Mouse (Mus musculus) cerebellum, adult 11 months (tissue): ENCODE measurements at regions not wholly inside any gene's neighbourhood (a gene's known extent, or its start where the extent isn't known, plus 50 kb on each side); places are given as distances from the start of the nearest gene placed in this dataset.

Experiments
- DNase-seq: peaks from one replicate; pipeline ENCODE4 v3.0.0; 2022

- DNase-seq = no peak
These were observed 410.6 kb downstream of the Cdh26 start for GRCm38 (mm10) chr2:178840975-178841374.

- no peak for DNase-seq
These were observed 412.3 kb downstream of the Cdh26 start for GRCm38 (mm10) chr2:178842595-178842994.

- no peak for DNase-seq
These were observed 413.1 kb downstream of the Cdh26 start for GRCm38 (mm10) chr2:178843458-178843857.

GRCm38 (mm10) chr2:178844561-178844960, 414.2 kb downstream of the Cdh26 start:
- DNase-seq = no peak

- no peak for DNase-seq
These were observed 420.0 kb downstream of the Cdh26 start for GRCm38 (mm10) chr2:178850320-178850719.

GRCm38 (mm10) chr2:178850769-178851168, 420.4 kb downstream of the Cdh26 start:
- DNase-seq = no peak

GRCm38 (mm10) chr2:178854012-178854411, 423.7 kb downstream of the Cdh26 start:
- no peak for DNase-seq

GRCm38 (mm10) chr2:178854760-178855159, 424.4 kb downstream of the Cdh26 start:
- no peak for DNase-seq

GRCm38 (mm10) chr2:178862620-178863019, 432.3 kb downstream of the Cdh26 start:
- no peak for DNase-seq

- no peak for DNase-seq
These were observed 436.8 kb downstream of the Cdh26 start for GRCm38 (mm10) chr2:178867086-178867485.

- DNase-seq = no peak
These were observed 438.8 kb downstream of the Cdh26 start for GRCm38 (mm10) chr2:178869160-178869559.

- DNase-seq = no peak
These were observed 448.1 kb downstream of the Cdh26 start for GRCm38 (mm10) chr2:178878436-178878835.

- peak; percentile 3 for DNase-seq
These were observed 455.4 kb downstream of the Cdh26 start for GRCm38 (mm10) chr2:178885686-178886085.

- DNase-seq = no peak
These were observed 458.4 kb downstream of the Cdh26 start for GRCm38 (mm10) chr2:178888704-178889103.

- DNase-seq = no peak
These were observed 472.1 kb downstream of the Cdh26 start for GRCm38 (mm10) chr2:178902397-178902796.

GRCm38 (mm10) chr2:178909325-178909724, 479.0 kb downstream of the Cdh26 start:
- no peak for DNase-seq

GRCm38 (mm10) chr2:178911646-178912045, 481.3 kb downstream of the Cdh26 start:
- no peak for DNase-seq

- DNase-seq = no peak
These were observed 486.1 kb downstream of the Cdh26 start for GRCm38 (mm10) chr2:178916316-178917033.

GRCm38 (mm10) chr2:178924456-178925115, 494.3 kb downstream of the Cdh26 start:
- DNase-seq = no peak

GRCm38 (mm10) chr2:178927038-178927660, 496.8 kb downstream of the Cdh26 start:
- no peak for DNase-seq

GRCm38 (mm10) chr2:178929033-178929432, 498.7 kb downstream of the Cdh26 start:
- no peak for DNase-seq

- no peak for DNase-seq
These were observed 499.8 kb downstream of the Cdh26 start for GRCm38 (mm10) chr2:178930125-178930524.

GRCm38 (mm10) chr2:178948471-178948870, 493.8 kb upstream of the Cdh4 start:
- no peak for DNase-seq

- no peak for DNase-seq
These were observed 493.1 kb upstream of the Cdh4 start for GRCm38 (mm10) chr2:178949103-178949502.
